Mouse (Mus musculus): ENCODE results near the gene Hdac4. TPM values are rescaled to one million over a fixed set of nuclear protein-coding genes. Genes with fewer than 3 reads are reported as not detected.

Gene Hdac4
- total RNA-seq, 2 experiments from 2014 or later: 3.1 to 3.4 TPM

GRCm38 (mm10) chr1:92106486-92107160 lies 88.9 kb downstream of the Hdac4 start:
- ATAC-seq (replicated peaks; ENCODE audit: low FRiP score, poor library complexity, severe bottlenecking): no peak

GRCm38 (mm10) chr1:92104718-92105117 lies 90.8 kb downstream of the Hdac4 start:
- ATAC-seq (replicated peaks; ENCODE audit: low FRiP score, poor library complexity, severe bottlenecking): no peak

GRCm38 (mm10) chr1:92103971-92104370 lies 91.5 kb downstream of the Hdac4 start:
- no peak for ATAC-seq (replicated peaks; ENCODE audit: low FRiP score, poor library complexity, severe bottlenecking)

GRCm38 (mm10) chr1:92103377-92103776 lies 92.1 kb downstream of the Hdac4 start:
- no peak for ATAC-seq (replicated peaks; ENCODE audit: low FRiP score, poor library complexity, severe bottlenecking)

- ATAC-seq (replicated peaks; ENCODE audit: low FRiP score, poor library complexity, severe bottlenecking): no peak
Observed at GRCm38 (mm10) chr1:92102825-92103224, 92.7 kb downstream of the Hdac4 start.

GRCm38 (mm10) chr1:92100371-92100891 lies 95.1 kb downstream of the Hdac4 start:
- no peak for ATAC-seq (replicated peaks; ENCODE audit: low FRiP score, poor library complexity, severe bottlenecking)

- ATAC-seq (replicated peaks; ENCODE audit: low FRiP score, poor library complexity, severe bottlenecking): no peak
Observed at GRCm38 (mm10) chr1:92099964-92100363, 95.5 kb downstream of the Hdac4 start.

- ATAC-seq (replicated peaks; ENCODE audit: low FRiP score, poor library complexity, severe bottlenecking): no peak
Observed at GRCm38 (mm10) chr1:92099502-92099901, 96.0 kb downstream of the Hdac4 start.

- ATAC-seq (replicated peaks; ENCODE audit: low FRiP score, poor library complexity, severe bottlenecking): no peak
Observed at GRCm38 (mm10) chr1:92098456-92098855, 97.0 kb downstream of the Hdac4 start.

- ATAC-seq (replicated peaks; ENCODE audit: low FRiP score, poor library complexity, severe bottlenecking): no peak
Observed at GRCm38 (mm10) chr1:92096991-92097525, 98.4 kb downstream of the Hdac4 start.

- ATAC-seq (replicated peaks; ENCODE audit: low FRiP score, poor library complexity, severe bottlenecking): no peak
Observed at GRCm38 (mm10) chr1:92092286-92092685, 103.2 kb downstream of the Hdac4 start.

- no peak for ATAC-seq (replicated peaks; ENCODE audit: low FRiP score, poor library complexity, severe bottlenecking)
Observed at GRCm38 (mm10) chr1:92087821-92088220, 107.7 kb downstream of the Hdac4 start.

GRCm38 (mm10) chr1:92087343-92087742 lies 108.2 kb downstream of the Hdac4 start:
- no peak for ATAC-seq (replicated peaks; ENCODE audit: low FRiP score, poor library complexity, severe bottlenecking)

- no peak for ATAC-seq (replicated peaks; ENCODE audit: low FRiP score, poor library complexity, severe bottlenecking)
Observed at GRCm38 (mm10) chr1:92086841-92087240, 108.7 kb downstream of the Hdac4 start.

- no peak for ATAC-seq (replicated peaks; ENCODE audit: low FRiP score, poor library complexity, severe bottlenecking)
Observed at GRCm38 (mm10) chr1:92086277-92086813, 109.2 kb downstream of the Hdac4 start.

- no peak for ATAC-seq (replicated peaks; ENCODE audit: low FRiP score, poor library complexity, severe bottlenecking)
Observed at GRCm38 (mm10) chr1:92084738-92085137, 110.8 kb downstream of the Hdac4 start.

GRCm38 (mm10) chr1:92084004-92084403 lies 111.5 kb downstream of the Hdac4 start:
- ATAC-seq (replicated peaks; ENCODE audit: low FRiP score, poor library complexity, severe bottlenecking): no peak

GRCm38 (mm10) chr1:92082837-92083541 lies 112.5 kb downstream of the Hdac4 start:
- no peak for ATAC-seq (replicated peaks; ENCODE audit: low FRiP score, poor library complexity, severe bottlenecking)

- no peak for ATAC-seq (replicated peaks; ENCODE audit: low FRiP score, poor library complexity, severe bottlenecking)
Observed at GRCm38 (mm10) chr1:92082156-92082836, 113.2 kb downstream of the Hdac4 start.

GRCm38 (mm10) chr1:92079982-92080537 lies 115.4 kb downstream of the Hdac4 start:
- ATAC-seq (replicated peaks; ENCODE audit: low FRiP score, poor library complexity, severe bottlenecking): no peak
